Mouse (Mus musculus) midbrain, embryonic 11.5 days (tissue): ENCODE measurements around the gene 2310022A10Rik. TPM values are rescaled to one million over a fixed set of nuclear protein-coding genes. Genes with fewer than 3 reads are reported as not detected.

Experiments used
- ATAC-seq: fragments of 200-750 bp; cut with Nextera tagmentation; 2 replicates; pipeline ENCODE4 v1.8.0; 2017; ENCODE audit warnings: moderate TSS enrichment, moderate library complexity; ENCODE audit not compliant: low FRiP score
- DNase-seq: peaks from one replicate; pipeline ENCODE4 v3.0.0; 2015; ENCODE audit warnings: low spot score; ENCODE audit errors: missing footprints
- H3K27ac ChIP-seq: fragments of 300-500 bp; sonication (generic); 2 replicates; pipeline ENCODE4 v1.5.1; 2014; ENCODE audit warnings: low read depth, low read length
- H3K27me3 ChIP-seq: fragments of 300-500 bp; sonication (generic); 2 replicates; pipeline ENCODE4 v1.6.1; 2014; ENCODE audit warnings: mild to moderate bottlenecking, low read length, moderate library complexity, mixed read lengths; ENCODE audit not compliant: control insufficient read depth, insufficient read depth
- H3K36me3 ChIP-seq: fragments of 300-500 bp; sonication (generic); 2 replicates; pipeline ENCODE4 v1.6.1; 2014; ENCODE audit warnings: mild to moderate bottlenecking, low read length, moderate library complexity, mixed read lengths; ENCODE audit not compliant: control insufficient read depth, insufficient read depth
- H3K4me1 ChIP-seq: fragments of 300-500 bp; sonication (generic); 2 replicates; pipeline ENCODE4 v1.6.1; 2014; ENCODE audit warnings: low read length; ENCODE audit not compliant: control insufficient read depth, insufficient read depth
- H3K4me2 ChIP-seq: fragments of 300-500 bp; sonication (generic); 2 replicates; pipeline ENCODE4 v1.6.1; 2014; ENCODE audit warnings: mild to moderate bottlenecking, moderate library complexity
- H3K4me3 ChIP-seq: fragments of 300-500 bp; sonication (generic); 2 replicates; pipeline ENCODE4 v1.5.1; 2014; ENCODE audit warnings: low read depth, low read length
- H3K9ac ChIP-seq: fragments of 300-500 bp; sonication (generic); 2 replicates; pipeline ENCODE4 v1.6.1; 2014; ENCODE audit warnings: low read length
- H3K9me3 ChIP-seq: fragments of 300-500 bp; sonication (generic); 2 replicates; pipeline ENCODE4 v1.6.1; 2016; ENCODE audit warnings: low read length; ENCODE audit not compliant: control insufficient read depth
- WGBS: fragments of 180-500 bp; shearing (Covaris S2); extraction: QIAGEN DNeasy Blood & Tissue Kit; methylation state at CpG from one replicate; pipeline ENCODE4 v1.1.7; 2014; 5-methylcytosine and 5-hydroxymethylcytosine counted together
- polyA plus RNA-seq: library from polyadenylated mRNA; unstranded; fragments of >200 nt; fragmentation: Nextera tagmentation; extraction: Ambion mirVana; gene quantifications from 2 replicates; pipeline ENCODE4 v1.2.1, GENCODE M21; 2014

Gene 2310022A10Rik
- polyA plus RNA-seq, 1 experiment from 2014 or later = 26.5 TPM

DNA sequence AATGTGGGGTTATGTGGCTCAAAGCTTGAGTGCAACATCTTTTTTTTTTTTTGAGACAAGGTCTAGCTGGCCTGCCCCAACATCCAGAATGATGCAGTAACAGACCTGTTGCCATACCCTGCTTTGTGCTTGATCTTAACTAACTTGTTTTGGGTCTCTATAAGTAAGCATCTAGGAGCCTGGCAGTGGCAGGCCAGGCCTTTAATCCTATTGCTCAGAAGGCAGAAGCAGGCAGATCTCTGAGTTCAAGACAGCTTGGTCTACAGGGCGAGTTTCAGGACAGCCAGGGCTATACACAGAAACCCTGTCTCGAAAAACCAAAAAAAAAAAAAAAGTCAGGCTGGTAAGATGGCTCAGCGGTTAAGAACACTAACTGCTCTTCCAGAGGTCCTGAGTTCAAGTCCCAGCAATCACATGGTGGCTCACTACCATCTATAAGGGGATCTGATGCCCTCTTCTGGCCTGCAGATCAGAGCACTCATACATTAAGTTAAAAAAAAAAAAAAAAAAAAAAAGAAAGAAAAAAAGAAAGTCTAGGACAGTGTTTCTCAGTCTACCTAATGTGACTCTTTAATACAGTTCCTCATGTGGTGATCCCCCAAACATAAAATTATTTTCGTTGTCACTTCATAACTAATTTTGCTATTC, 37.7 kb downstream of the 2310022A10Rik start:
- WGBS = 68% methylated on average over 4 of the region's 4 CpGs
- Histone ChIP-seq H3K9ac (peak overlapping the region; percentile 61), H3K4me2 (peak overlapping the region; percentile 51), H3K9me3 (no peaks in the 10 kb centered on the region), H3K27ac (peak overlapping the region; percentile 96), H3K4me1 (peaks cover 11% of the 10 kb centered on the region), H3K4me3 (peak overlapping the region; percentile 71), H3K27me3 (no peaks in the 10 kb centered on the region), H3K36me3 (peaks cover 2% of the 10 kb centered on the region; the same call in 1 of the 2 replicates)
- peak; percentile 72 for DNase-seq
- ATAC-seq = 0 out of 2 replicates have a peak, but pooled peaks have one; percentile 1

- peak within 1 kb of the TSS; percentile 96 for H3K27ac ChIP-seq
Measured at GRCm38 (mm10) chr7:27591266-27592216, 38.5 kb downstream of the 2310022A10Rik start, which contains the start of gene Akt2. Gene Akt2, plus strand, starts transcription at chr7:27591552.

DNA sequence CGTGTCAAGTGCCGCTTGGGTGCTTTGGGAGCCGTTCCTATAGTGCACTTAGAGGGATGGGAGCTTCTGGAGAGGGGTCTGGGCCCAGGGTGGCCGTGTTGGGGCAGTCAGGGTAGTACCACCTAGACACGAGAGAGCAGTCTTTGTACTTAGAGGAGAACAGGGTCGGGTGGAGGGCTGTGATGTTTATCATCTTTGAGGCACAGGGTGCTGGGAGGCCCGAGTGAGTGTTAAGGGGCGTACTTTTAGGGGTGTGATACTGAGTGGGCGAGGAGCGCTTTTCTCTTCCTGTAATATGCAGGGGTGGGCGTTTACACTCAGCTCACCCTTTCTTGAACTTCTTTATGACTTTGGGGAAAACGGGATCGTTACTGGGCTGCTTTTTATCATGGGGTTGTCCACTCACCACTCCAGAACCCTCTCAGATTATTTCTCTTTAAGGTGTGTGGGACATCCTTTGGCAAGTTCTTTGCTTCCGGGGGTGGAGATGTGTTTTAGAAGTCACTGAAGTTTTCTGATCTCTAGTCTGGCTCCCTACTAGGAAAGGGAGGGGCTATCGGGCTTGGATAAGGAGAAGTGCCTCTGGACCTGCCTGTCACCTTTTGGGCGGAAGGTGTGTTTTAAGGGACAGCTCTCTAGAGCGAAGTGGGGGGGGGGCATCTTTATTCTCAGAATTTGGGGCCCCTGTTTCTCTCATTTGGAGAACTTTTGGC, 39.3 kb downstream of the 2310022A10Rik start:
- Histone ChIP-seq H3K4me3 (peak overlapping the region; percentile 71), H3K27me3 (no peaks in the 10 kb centered on the region), H3K9ac (peak overlapping the region; percentile 92), H3K4me2 (peak overlapping the region; percentile 52), H3K9me3 (no peaks in the 10 kb centered on the region), H3K36me3 (peaks cover 2% of the 10 kb centered on the region; the same call in 1 of the 2 replicates), H3K27ac (peak overlapping the region; percentile 96), H3K4me1 (peaks cover 15% of the 10 kb centered on the region)
- 3% methylated on average over 17 of the region's 17 CpGs for WGBS
- DNase-seq = no peak
- peak; percentile 76; the same call in 1 of the 2 replicates for ATAC-seq

More at GRCm38 (mm10) chr7:27591266-27592216, 38.5 kb downstream of the 2310022A10Rik start, which contains the start of gene Akt2:
- WGBS = under 1% methylated on average over 56 of the region's 71 CpGs
- no peaks in the 10 kb centered on the region for H3K9me3 ChIP-seq
- peak; percentile 94 for ATAC-seq
- H3K4me1 ChIP-seq = peaks cover 14% of the 10 kb centered on the region
- peak within 1 kb of the TSS; percentile 92 for H3K9ac ChIP-seq
- H3K4me3 ChIP-seq = peak within 1 kb of the TSS; percentile 71
- DNase-seq = peak; percentile 98
- H3K36me3 ChIP-seq = peaks cover 2% of the 10 kb centered on the region; the same call in 1 of the 2 replicates
- no peaks in the 10 kb centered on the region for H3K27me3 ChIP-seq
- peak within 1 kb of the TSS; percentile 52 for H3K4me2 ChIP-seq

GRCm38 (mm10) chr7:27592934-27593645, 40.1 kb downstream of the 2310022A10Rik start:
- Histone ChIP-seq H3K9me3 (no peaks in the 10 kb centered on the region), H3K4me3 (peak overlapping the region; percentile 71), H3K9ac (peak overlapping the region; percentile 92), H3K27ac (no peak overlapping the region), H3K36me3 (peaks cover 2% of the 10 kb centered on the region; the same call in 1 of the 2 replicates), H3K4me1 (peaks cover 15% of the 10 kb centered on the region), H3K4me2 (peak overlapping the region; percentile 52), H3K27me3 (no peaks in the 10 kb centered on the region)
- ATAC-seq (no peak), DNase-seq (no peak)
- 79% methylated on average over 12 of the region's 12 CpGs for WGBS

- Histone ChIP-seq H3K27ac (no peak overlapping the region), H3K36me3 (peaks cover 2% of the 10 kb centered on the region; the same call in 1 of the 2 replicates), H3K4me3 (no peak overlapping the region), H3K9ac (no peak overlapping the region), H3K4me1 (peaks cover 15% of the 10 kb centered on the region), H3K9me3 (no peaks in the 10 kb centered on the region), H3K27me3 (no peaks in the 10 kb centered on the region), H3K4me2 (no peak overlapping the region)
- ATAC-seq = no peak
- WGBS = 51% methylated on average over 10 of the region's 10 CpGs
- DNase-seq = peak; percentile 69
Measured at GRCm38 (mm10) chr7:27596586-27597503, 43.8 kb downstream of the 2310022A10Rik start.

DNA sequence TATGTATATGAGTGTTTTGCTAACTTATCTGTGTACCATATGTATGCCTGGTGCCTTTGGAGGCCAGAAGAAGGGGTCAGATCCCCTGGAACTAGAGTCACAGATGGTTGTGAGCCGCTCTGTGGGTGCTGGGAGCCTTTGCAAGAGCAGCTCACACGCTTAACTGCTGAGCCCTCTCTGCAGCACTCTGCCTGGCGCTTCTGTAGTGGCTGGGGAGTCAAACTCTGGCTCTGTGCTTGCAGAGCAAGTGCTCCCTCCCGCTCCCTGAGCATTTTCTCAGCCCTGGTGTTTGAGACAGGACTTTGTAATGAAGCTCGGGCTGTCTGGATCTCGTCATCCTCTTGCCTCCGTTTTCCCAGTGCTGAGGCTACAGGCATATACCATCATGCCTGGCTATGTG, 45.0 kb downstream of the 2310022A10Rik start:
- Histone ChIP-seq H3K27ac (no peak overlapping the region), H3K9me3 (no peaks in the 10 kb centered on the region), H3K4me1 (peaks cover 10% of the 10 kb centered on the region), H3K4me2 (no peak overlapping the region), H3K4me3 (no peak overlapping the region), H3K27me3 (no peaks in the 10 kb centered on the region), H3K9ac (no peak overlapping the region), H3K36me3 (peaks cover 2% of the 10 kb centered on the region; the same call in 1 of the 2 replicates)
- WGBS = 80% methylated on average over 7 of the region's 7 CpGs
- ATAC-seq = no peak
- peak; percentile 44 for DNase-seq

GRCm38 (mm10) chr7:27601628-27602027, 48.6 kb downstream of the 2310022A10Rik start:
- Histone ChIP-seq H3K36me3 (no peaks in the 10 kb centered on the region), H3K27me3 (no peaks in the 10 kb centered on the region), H3K4me3 (no peak overlapping the region), H3K27ac (no peak overlapping the region), H3K4me1 (peaks cover under 1% of the 10 kb centered on the region; the same call in 1 of the 2 replicates), H3K4me2 (no peak overlapping the region), H3K9me3 (no peaks in the 10 kb centered on the region), H3K9ac (no peak overlapping the region)
- 87% methylated on average over 4 of the region's 4 CpGs for WGBS
- ATAC-seq = no peak
- DNase-seq = peak; percentile 45
